Mouse (Mus musculus): ENCODE results near the gene Tmem151b.

DNA sequence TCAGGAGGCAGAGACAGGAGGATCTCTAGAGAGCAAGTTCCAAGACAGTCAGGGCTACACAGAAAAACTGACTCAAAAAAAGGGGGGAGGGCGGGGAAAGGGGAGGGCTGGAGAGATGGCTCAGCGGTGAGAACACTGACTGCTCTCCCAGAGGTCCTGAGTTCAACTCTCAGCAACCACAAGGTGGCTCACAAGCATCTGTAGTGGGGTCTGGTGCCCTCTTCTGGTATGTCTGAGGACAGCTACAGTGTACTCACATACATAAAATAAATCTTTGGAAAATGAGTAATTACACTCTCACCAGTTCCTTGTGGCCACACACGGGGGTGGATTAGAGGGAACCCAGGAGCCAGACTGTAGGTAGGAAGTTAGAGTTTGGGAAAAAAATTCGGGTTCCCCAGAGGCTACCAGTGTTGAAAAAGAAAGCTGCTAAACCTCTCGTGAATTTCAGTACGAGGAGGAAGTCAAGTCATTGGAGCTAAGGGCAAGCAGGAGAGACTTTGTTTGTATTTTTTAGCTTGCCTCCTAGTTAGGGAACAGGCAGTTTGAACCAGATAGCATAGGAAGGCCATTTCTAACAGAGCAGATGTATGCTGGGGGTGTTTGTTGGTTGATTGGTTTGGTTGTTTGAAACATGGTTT lies 33.4 kb upstream of the Tmem151b start:
- no peak for TF ChIP-seq ZC3H11A (IDR thresholded peaks at IDR 0.05; ENCODE audit: borderline replicate concordance, low read depth, low read length)
- no peak for TF ChIP-seq CHD2 (IDR thresholded peaks at IDR 0.05; ENCODE audit: low read depth, low read length)
- TF ChIP-seq HCFC1 (IDR thresholded peaks at IDR 0.05; ENCODE audit: borderline replicate concordance, insufficient read depth, low read length), result no peak
- TF ChIP-seq MAFK (IDR thresholded peaks at IDR 0.05; ENCODE audit: insufficient read depth, low read depth, low read length), result no peak
- no peak for TF ChIP-seq ZNF384 (IDR thresholded peaks at IDR 0.05; ENCODE audit: low read depth, low read length)

Measured in ES-E14 (cell line).